Mouse (Mus musculus): ENCODE results near the gene Mlkl. TPM values are rescaled to one million over a fixed set of nuclear protein-coding genes. Genes with fewer than 3 reads are reported as not detected.
"Not testable (repeated sequence)": the region's sequence is repeated elsewhere in the genome, so short reads cannot be mapped to it uniquely, and the experiment has no call there.

The Mlkl gene
- polyA plus RNA-seq, 1 experiment from 2014 or later, result 0.31 TPM

- Histone ChIP-seq H3K27me3 (no peaks in the 10 kb centered on the region), H3K4me3 (no peak overlapping the region), H3K4me2 (replicated peaks) (no peak overlapping the region), H3K4me1 (no peaks in the 10 kb centered on the region), H3K9ac (replicated peaks) (no peak overlapping the region), H3K36me3 (no peaks in the 10 kb centered on the region), H3K27ac (replicated peaks) (no peak overlapping the region), H3K9me3 (no peaks in the 10 kb centered on the region)
- 83% methylated on average over 9 of the region's 9 CpGs for WGBS
- no peak for ATAC-seq (ENCODE audit: low FRiP score, low read depth)
Observed at GRCm38 (mm10) chr8:111353497-111353896, 15.5 kb upstream of the Mlkl start.

- Histone ChIP-seq H3K27me3 (no peaks in the 10 kb centered on the region), H3K4me2 (replicated peaks) (no peak overlapping the region), H3K4me3 (no peak overlapping the region), H3K9ac (replicated peaks) (no peak overlapping the region), H3K9me3 (no peaks in the 10 kb centered on the region), H3K27ac (replicated peaks) (no peak overlapping the region), H3K4me1 (no peaks in the 10 kb centered on the region), H3K36me3 (no peaks in the 10 kb centered on the region)
- ATAC-seq (ENCODE audit: low FRiP score, low read depth), result no peak
- 91% methylated on average over 5 of the region's 5 CpGs for WGBS
Observed at GRCm38 (mm10) chr8:111352289-111352688, 14.3 kb upstream of the Mlkl start.

- H3K4me3 ChIP-seq, result no peak overlapping the region
- no peak for ATAC-seq (ENCODE audit: low FRiP score, low read depth)
- H3K9ac ChIP-seq (replicated peaks), result no peak overlapping the region
- H3K36me3 ChIP-seq, result no peaks in the 10 kb centered on the region
- no peaks in the 10 kb centered on the region for H3K4me1 ChIP-seq
- H3K4me2 ChIP-seq (replicated peaks), result no peak overlapping the region
- 81% methylated on average over 6 of the region's 6 CpGs for WGBS
- no peaks in the 10 kb centered on the region; the same call in 1 of the 2 replicates for H3K27me3 ChIP-seq
- H3K27ac ChIP-seq (replicated peaks), result no peak overlapping the region
- no peaks in the 10 kb centered on the region for H3K9me3 ChIP-seq
Observed at GRCm38 (mm10) chr8:111350577-111350976, 12.6 kb upstream of the Mlkl start.

GRCm38 (mm10) chr8:111343225-111343624 is 5.2 kb upstream of the Mlkl start:
- no peak for ATAC-seq (ENCODE audit: low FRiP score, low read depth)
- peaks cover 2% of the 10 kb centered on the region; the same call in 1 of the 2 replicates for H3K4me1 ChIP-seq
- WGBS, result 17% methylated on average over 5 of the region's 5 CpGs
- H3K36me3 ChIP-seq, result no peaks in the 10 kb centered on the region
- no peak overlapping the region for H3K27ac ChIP-seq (replicated peaks)
- peaks cover 22% of the 10 kb centered on the region for H3K27me3 ChIP-seq
- H3K9me3 ChIP-seq, result no peaks in the 10 kb centered on the region
- H3K9ac ChIP-seq (replicated peaks), result 0 out of 2 replicates have a peak overlapping the region, but pooled peaks have one; percentile 12
- no peak overlapping the region for H3K4me2 ChIP-seq (replicated peaks)
- no peak overlapping the region for H3K4me3 ChIP-seq

GRCm38 (mm10) chr8:111340186-111340585 is 2.2 kb upstream of the Mlkl start:
- no peak for ATAC-seq (ENCODE audit: low FRiP score, low read depth)
- Histone ChIP-seq H3K4me3 (no peak overlapping the region), H3K27ac (replicated peaks) (no peak overlapping the region), H3K4me1 (peaks cover 7% of the 10 kb centered on the region), H3K36me3 (no peaks in the 10 kb centered on the region), H3K4me2 (replicated peaks) (no peak overlapping the region), H3K27me3 (peaks cover 43% of the 10 kb centered on the region), H3K9me3 (no peaks in the 10 kb centered on the region), H3K9ac (replicated peaks) (no peak overlapping the region)
- WGBS, result 71% methylated on average over 3 of the region's 3 CpGs

GRCm38 (mm10) chr8:111338370-111339208 is 612 bp upstream of the Mlkl start:
- peaks cover 43% of the 10 kb centered on the region for H3K27me3 ChIP-seq
- peak overlapping the region; percentile 59 for H3K4me2 ChIP-seq (replicated peaks)
- 48% methylated on average over 12 of the region's 12 CpGs for WGBS
- H3K4me3 ChIP-seq, result peak overlapping the region; percentile 43; the same call in 1 of the 2 replicates
- no peaks in the 10 kb centered on the region for H3K9me3 ChIP-seq
- H3K9ac ChIP-seq (replicated peaks), result no peak overlapping the region
- H3K27ac ChIP-seq (replicated peaks), result no peak overlapping the region
- H3K36me3 ChIP-seq, result no peaks in the 10 kb centered on the region
- peaks cover 7% of the 10 kb centered on the region for H3K4me1 ChIP-seq
- ATAC-seq (ENCODE audit: low FRiP score, low read depth), result no peak

- Histone ChIP-seq H3K4me2 (replicated peaks) (peak overlapping the region; percentile 59), H3K9me3 (no peaks in the 10 kb centered on the region), H3K36me3 (no peaks in the 10 kb centered on the region), H3K27ac (replicated peaks) (no peak overlapping the region), H3K27me3 (peaks cover 43% of the 10 kb centered on the region), H3K9ac (replicated peaks) (peak overlapping the region; percentile 25; the same call in 1 of the 2 replicates), H3K4me3 (peak overlapping the region; percentile 43), H3K4me1 (peaks cover 7% of the 10 kb centered on the region)
- ATAC-seq (ENCODE audit: low FRiP score, low read depth), result no peak
- 34% methylated on average over 17 of the region's 17 CpGs for WGBS
Observed at GRCm38 (mm10) chr8:111337311-111337889, 577 bp downstream of the Mlkl start.

- Histone ChIP-seq H3K4me1 (peaks cover 7% of the 10 kb centered on the region), H3K4me3 (no peak overlapping the region), H3K27me3 (peaks cover 41% of the 10 kb centered on the region), H3K9me3 (no peaks in the 10 kb centered on the region), H3K36me3 (no peaks in the 10 kb centered on the region), H3K9ac (replicated peaks) (no peak overlapping the region), H3K4me2 (replicated peaks) (no peak overlapping the region), H3K27ac (replicated peaks) (no peak overlapping the region)
- WGBS, result 87% methylated on average over 4 of the region's 4 CpGs
- no peak for ATAC-seq (ENCODE audit: low FRiP score, low read depth)
Observed at GRCm38 (mm10) chr8:111336692-111337091, 1.3 kb downstream of the Mlkl start.

- 88% methylated on average over 6 of the region's 6 CpGs for WGBS
- Histone ChIP-seq H3K4me3 (no peak overlapping the region), H3K4me2 (replicated peaks) (no peak overlapping the region), H3K9me3 (no peaks in the 10 kb centered on the region), H3K27me3 (no peaks in the 10 kb centered on the region), H3K36me3 (no peaks in the 10 kb centered on the region), H3K4me1 (no peaks in the 10 kb centered on the region), H3K27ac (replicated peaks) (no peak overlapping the region), H3K9ac (replicated peaks) (no peak overlapping the region)
- ATAC-seq (ENCODE audit: low FRiP score, low read depth), result no peak
Observed at GRCm38 (mm10) chr8:111325222-111325790, 12.7 kb downstream of the Mlkl start.

GRCm38 (mm10) chr8:111314729-111315128 is 23.2 kb downstream of the Mlkl start:
- Histone ChIP-seq H3K4me2 (replicated peaks) (no peak overlapping the region), H3K4me1 (no peaks in the 10 kb centered on the region), H3K4me3 (no peak overlapping the region), H3K9ac (replicated peaks) (no peak overlapping the region), H3K27ac (replicated peaks) (no peak overlapping the region), H3K9me3 (no peaks in the 10 kb centered on the region), H3K27me3 (no peaks in the 10 kb centered on the region), H3K36me3 (no peaks in the 10 kb centered on the region)
- ATAC-seq (ENCODE audit: low FRiP score, low read depth), result no peak
- 90% methylated on average over 12 of the region's 12 CpGs for WGBS

- not testable (repeated sequence) for H3K27ac ChIP-seq (replicated peaks); H3K36me3 ChIP-seq; H3K9me3 ChIP-seq; H3K27me3 ChIP-seq; H3K4me2 ChIP-seq (replicated peaks); H3K4me1 ChIP-seq; H3K9ac ChIP-seq (replicated peaks); ATAC-seq (ENCODE audit: low FRiP score, low read depth); H3K4me3 ChIP-seq
- WGBS, result 91% methylated on average over 6 of the region's 6 CpGs
Observed at GRCm38 (mm10) chr8:111313961-111314360, 24.0 kb downstream of the Mlkl start.

GRCm38 (mm10) chr8:111312758-111313162 is 25.2 kb downstream of the Mlkl start:
- H3K4me2 ChIP-seq (replicated peaks), result no peak overlapping the region
- H3K4me1 ChIP-seq, result no peaks in the 10 kb centered on the region
- H3K36me3 ChIP-seq, result no peaks in the 10 kb centered on the region
- 83% methylated on average over 3 of the region's 3 CpGs for WGBS
- no peak overlapping the region for H3K27ac ChIP-seq (replicated peaks)
- H3K4me3 ChIP-seq, result no peak overlapping the region
- no peaks in the 10 kb centered on the region for H3K27me3 ChIP-seq
- no peak for ATAC-seq (ENCODE audit: low FRiP score, low read depth)
- H3K9me3 ChIP-seq, result no peaks in the 10 kb centered on the region
- H3K9ac ChIP-seq (replicated peaks), result no peak overlapping the region
